Mouse (Mus musculus): Measurements from ENCODE around the gene Gng11. TPM values are rescaled to one million over a fixed set of nuclear protein-coding genes. Genes with fewer than 3 reads are reported as not detected.

Gene Gng11
- 86.6 and 96.0 TPM in 2 replicates for polyA plus RNA-seq (2015; fragmentation: Nextera tagmentation; extraction: Ambion mirVana)

- H3K27me3 ChIP-seq = no peaks in the 10 kb centered on the region
- ATAC-seq (ENCODE audit: insufficient number of reproducible peaks, low FRiP score, low TSS enrichment, low read depth) = peak; percentile 52; the same call in 1 of the 2 replicates
- peak within 1 kb of the TSS; percentile 52 for H3K9ac ChIP-seq
- H3K4me2 ChIP-seq = peak within 1 kb of the TSS; percentile 73
- H3K36me3 ChIP-seq = no peaks in the 10 kb centered on the region
- 1% methylated on average over 19 of the region's 19 CpGs for WGBS
- H3K27ac ChIP-seq = peak within 1 kb of the TSS; percentile 88
- peaks cover 18% of the 10 kb centered on the region for H3K4me1 ChIP-seq
- H3K4me3 ChIP-seq = peak within 1 kb of the TSS; percentile 51
- H3K9me3 ChIP-seq = no peaks in the 10 kb centered on the region
Measured at GRCm38 (mm10) chr6:4003890-4004306, at the start of gene Gng11. Gene Gng11, plus strand, starts transcription at chr6:4003904.

DNA sequence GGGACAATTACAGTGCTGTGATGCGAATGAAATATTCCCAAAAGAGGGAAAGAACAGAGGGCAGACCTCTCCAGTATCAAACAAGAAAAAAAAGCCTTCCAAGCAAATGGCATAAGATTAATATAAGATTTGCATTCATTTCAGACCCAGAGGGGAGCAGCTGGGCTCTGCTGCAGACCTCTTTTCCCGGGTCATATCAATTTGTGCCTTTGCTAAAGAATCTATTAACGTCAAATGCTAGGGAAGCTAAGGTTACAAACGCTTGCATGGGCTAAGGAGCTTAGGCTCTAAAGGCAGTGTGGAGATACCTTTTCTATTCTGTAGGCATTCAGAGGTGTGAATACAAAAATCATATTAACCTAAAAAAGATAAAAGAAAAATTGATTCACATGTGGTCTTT, 48.7 kb upstream of the Gng11 start:
- no peak for ATAC-seq (ENCODE audit: insufficient number of reproducible peaks, low FRiP score, low TSS enrichment, low read depth)
- H3K4me2 ChIP-seq = no peak overlapping the region
- H3K9ac ChIP-seq = no peak overlapping the region
- H3K4me1 ChIP-seq = no peaks in the 10 kb centered on the region
- no peaks in the 10 kb centered on the region for H3K36me3 ChIP-seq
- no peaks in the 10 kb centered on the region for H3K9me3 ChIP-seq
- H3K27ac ChIP-seq = no peak overlapping the region
- no peaks in the 10 kb centered on the region for H3K27me3 ChIP-seq
- no peak overlapping the region for H3K4me3 ChIP-seq
- WGBS = 61% methylated on average over 4 of the region's 4 CpGs

GRCm38 (mm10) chr6:3967676-3968626, 35.8 kb upstream of the Gng11 start:
- Histone ChIP-seq H3K4me1 (no peaks in the 10 kb centered on the region), H3K9ac (no peak overlapping the region), H3K9me3 (no peaks in the 10 kb centered on the region), H3K27me3 (no peaks in the 10 kb centered on the region), H3K4me2 (peak overlapping the region; percentile 49), H3K36me3 (no peaks in the 10 kb centered on the region), H3K27ac (no peak overlapping the region), H3K4me3 (peak overlapping the region; percentile 31)
- WGBS = 20% methylated on average over 31 of the region's 31 CpGs
- ATAC-seq (ENCODE audit: insufficient number of reproducible peaks, low FRiP score, low TSS enrichment, low read depth) = no peak

DNA sequence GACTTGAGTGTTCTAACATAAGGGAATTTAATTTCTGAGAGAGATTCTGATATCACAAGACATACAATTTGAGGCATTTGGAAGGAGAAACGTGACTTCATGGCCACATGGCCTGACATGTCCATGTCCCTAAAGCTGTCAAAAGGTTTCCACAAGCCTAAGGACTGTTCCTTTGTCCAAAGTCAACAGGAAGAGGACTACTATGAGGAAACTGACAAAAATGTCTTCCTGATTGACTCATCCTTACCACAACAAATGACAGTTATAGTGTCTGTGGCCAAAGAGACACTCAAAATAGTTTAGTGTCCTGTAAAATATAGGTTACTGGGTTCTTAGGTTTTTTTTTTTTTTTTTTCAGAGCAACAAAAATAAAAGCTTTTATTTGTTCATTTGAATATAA, 30.0 kb upstream of the Gng11 start:
- Histone ChIP-seq H3K27me3 (no peaks in the 10 kb centered on the region), H3K4me3 (no peak overlapping the region), H3K4me2 (no peak overlapping the region), H3K27ac (no peak overlapping the region), H3K9me3 (no peaks in the 10 kb centered on the region), H3K4me1 (no peaks in the 10 kb centered on the region), H3K36me3 (no peaks in the 10 kb centered on the region), H3K9ac (no peak overlapping the region)
- WGBS = 77% methylated on average over 1 of the region's 1 CpGs
- ATAC-seq (ENCODE audit: insufficient number of reproducible peaks, low FRiP score, low TSS enrichment, low read depth) = no peak

GRCm38 (mm10) chr6:3982661-3983284, 20.9 kb upstream of the Gng11 start:
- Histone ChIP-seq H3K9ac (no peak overlapping the region), H3K9me3 (no peaks in the 10 kb centered on the region), H3K36me3 (no peaks in the 10 kb centered on the region), H3K27me3 (no peaks in the 10 kb centered on the region), H3K4me1 (no peaks in the 10 kb centered on the region), H3K4me2 (no peak overlapping the region), H3K27ac (no peak overlapping the region), H3K4me3 (no peak overlapping the region)
- no peak for ATAC-seq (ENCODE audit: insufficient number of reproducible peaks, low FRiP score, low TSS enrichment, low read depth)
- WGBS = 81% methylated on average over 5 of the region's 5 CpGs

- Histone ChIP-seq H3K9me3 (no peaks in the 10 kb centered on the region), H3K36me3 (no peaks in the 10 kb centered on the region), H3K27ac (no peak within 1 kb of the TSS), H3K4me2 (no peak within 1 kb of the TSS), H3K4me3 (no peak within 1 kb of the TSS), H3K27me3 (no peaks in the 10 kb centered on the region), H3K9ac (no peak within 1 kb of the TSS), H3K4me1 (no peaks in the 10 kb centered on the region)
- ATAC-seq (ENCODE audit: insufficient number of reproducible peaks, low FRiP score, low TSS enrichment, low read depth) = no peak
- WGBS = 84% methylated on average over 3 of the region's 3 CpGs
Measured at GRCm38 (mm10) chr6:3988750-3989149, 15.0 kb upstream of the Gng11 start, which contains the start of gene Tfpi2. Gene Tfpi2, minus strand, starts transcription at chr6:3988919.

GRCm38 (mm10) chr6:3993492-3993891, 10.2 kb upstream of the Gng11 start, which contains the start of gene Gngt1:
Gene Gngt1, plus strand, starts transcription at chr6:3993792.
- Histone ChIP-seq H3K4me1 (no peaks in the 10 kb centered on the region), H3K27ac (no peak within 1 kb of the TSS), H3K36me3 (no peaks in the 10 kb centered on the region), H3K27me3 (no peaks in the 10 kb centered on the region), H3K9me3 (no peaks in the 10 kb centered on the region), H3K4me3 (no peak within 1 kb of the TSS), H3K4me2 (no peak within 1 kb of the TSS), H3K9ac (no peak within 1 kb of the TSS)
- no peak for ATAC-seq (ENCODE audit: insufficient number of reproducible peaks, low FRiP score, low TSS enrichment, low read depth)
- WGBS = 70% methylated on average over 6 of the region's 6 CpGs

GRCm38 (mm10) chr6:3998089-3998488, 5.6 kb upstream of the Gng11 start:
- Histone ChIP-seq H3K4me2 (no peak overlapping the region), H3K27ac (no peak overlapping the region), H3K9ac (no peak overlapping the region), H3K36me3 (no peaks in the 10 kb centered on the region), H3K4me1 (peaks cover 2% of the 10 kb centered on the region), H3K27me3 (no peaks in the 10 kb centered on the region), H3K9me3 (no peaks in the 10 kb centered on the region), H3K4me3 (no peak overlapping the region)
- ATAC-seq (ENCODE audit: insufficient number of reproducible peaks, low FRiP score, low TSS enrichment, low read depth) = no peak
- 76% methylated on average over 4 of the region's 4 CpGs for WGBS

GRCm38 (mm10) chr6:3999296-3999695, 4.4 kb upstream of the Gng11 start:
- 85% methylated on average over 6 of the region's 6 CpGs for whole genome bisulfite sequencing
- Histone ChIP-seq H3K9ac (no peak overlapping the region), H3K27me3 (no peaks in the 10 kb centered on the region), H3K27ac (no peak overlapping the region), H3K4me2 (no peak overlapping the region), H3K9me3 (no peaks in the 10 kb centered on the region), H3K4me3 (no peak overlapping the region), H3K36me3 (no peaks in the 10 kb centered on the region), H3K4me1 (peaks cover 11% of the 10 kb centered on the region)
- no peak for ATAC-seq (ENCODE audit: insufficient number of reproducible peaks, low FRiP score, low TSS enrichment, low read depth)

DNA sequence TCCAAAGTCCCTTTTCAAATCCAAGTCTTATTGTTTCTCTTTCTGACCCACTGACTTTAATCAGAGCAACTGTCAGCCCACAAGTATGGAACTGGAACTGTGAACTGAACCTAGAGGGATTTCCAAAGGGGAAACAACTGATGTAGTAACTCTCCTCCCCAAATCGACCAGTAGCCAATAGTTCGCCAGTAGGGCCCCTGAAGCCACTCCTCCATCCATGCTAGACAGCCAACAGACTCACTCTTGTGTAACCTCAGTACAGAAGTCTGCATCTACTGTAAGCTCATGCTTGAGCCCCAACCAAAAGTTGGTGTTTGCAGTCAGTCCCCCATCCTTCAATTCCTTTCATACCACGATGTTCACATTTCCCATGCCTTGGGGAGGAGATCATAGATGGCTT, 3.0 kb upstream of the Gng11 start:
- Histone ChIP-seq H3K9ac (no peak overlapping the region), H3K4me1 (peaks cover 18% of the 10 kb centered on the region), H3K36me3 (no peaks in the 10 kb centered on the region), H3K4me2 (no peak overlapping the region), H3K27me3 (no peaks in the 10 kb centered on the region), H3K9me3 (no peaks in the 10 kb centered on the region), H3K27ac (no peak overlapping the region), H3K4me3 (no peak overlapping the region)
- 68% methylated on average over 3 of the region's 3 CpGs for WGBS
- no peak for ATAC-seq (ENCODE audit: insufficient number of reproducible peaks, low FRiP score, low TSS enrichment, low read depth)

DNA sequence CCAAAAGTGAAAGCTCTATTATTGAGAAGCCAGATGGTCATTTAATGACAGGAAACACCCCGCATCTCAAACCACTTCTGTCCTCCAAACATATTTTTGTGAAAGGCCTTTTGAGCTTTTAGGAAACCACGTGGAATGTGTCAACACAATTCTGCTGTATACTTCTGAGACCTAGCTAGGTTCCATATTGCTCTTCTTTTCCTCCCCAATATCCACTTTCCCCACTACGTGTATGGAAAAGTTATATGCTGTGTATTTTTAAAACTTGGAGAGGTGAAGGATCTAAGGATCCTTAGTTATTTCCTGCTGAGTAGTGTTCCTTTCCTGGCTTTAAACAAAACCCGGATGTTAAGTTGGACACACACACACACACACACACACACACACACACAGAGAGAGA, 259 bp upstream of the Gng11 start:
- Histone ChIP-seq H3K27ac (peak overlapping the region; percentile 72), H3K27me3 (no peaks in the 10 kb centered on the region), H3K4me1 (peaks cover 18% of the 10 kb centered on the region), H3K9ac (no peak overlapping the region), H3K4me2 (peak overlapping the region; percentile 73), H3K9me3 (no peaks in the 10 kb centered on the region), H3K36me3 (no peaks in the 10 kb centered on the region), H3K4me3 (peak overlapping the region; percentile 51)
- no peak for ATAC-seq (ENCODE audit: insufficient number of reproducible peaks, low FRiP score, low TSS enrichment, low read depth)
- 22% methylated on average over 4 of the region's 4 CpGs for WGBS

- Histone ChIP-seq H3K27ac (no peak overlapping the region), H3K36me3 (no peaks in the 10 kb centered on the region), H3K9ac (no peak overlapping the region), H3K9me3 (no peaks in the 10 kb centered on the region), H3K27me3 (no peaks in the 10 kb centered on the region), H3K4me1 (peaks cover 18% of the 10 kb centered on the region), H3K4me3 (peak overlapping the region; percentile 51), H3K4me2 (peak overlapping the region; percentile 73)
- no peak for ATAC-seq (ENCODE audit: insufficient number of reproducible peaks, low FRiP score, low TSS enrichment, low read depth)
- 64% methylated on average over 2 of the region's 2 CpGs for WGBS
Measured at GRCm38 (mm10) chr6:4004808-4005207, 1.1 kb downstream of the Gng11 start.

Data from limb, embryonic 15.5 days (tissue).